Mouse (Mus musculus) right cerebral cortex, postnatal 10 days (tissue): ENCODE data around the gene Hba-x.
A peak's percentile ranks its signal among the peaks of the same experiment; 100 is the strongest.

Source experiments
- DNase-seq, 2 experiments: peaks; one replicate each; pipeline ENCODE4 v3.0.0; 2021; ENCODE audit warnings: low spot score in 2 of 2

Gene Hba-x

DNA sequence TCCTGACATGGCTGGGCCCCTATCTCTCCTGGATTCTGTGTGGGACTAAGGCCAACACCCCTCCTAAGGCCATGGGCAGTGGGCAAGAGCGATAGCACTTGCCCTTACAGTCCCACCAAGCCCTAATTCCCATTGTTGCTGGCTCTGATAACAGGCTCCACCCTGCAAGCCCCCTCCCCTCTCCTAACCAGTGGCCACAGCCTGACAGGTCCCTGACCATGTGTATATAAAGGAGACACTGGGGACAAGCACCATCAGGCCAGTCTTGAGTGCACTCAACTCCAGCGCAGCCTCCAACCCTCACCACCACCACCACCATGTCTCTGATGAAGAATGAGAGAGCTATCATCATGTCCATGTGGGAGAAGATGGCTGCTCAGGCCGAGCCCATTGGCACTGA lies at the start of gene Hba-x:
TSS of gene Hba-x (plus strand) at position 54 of the 400 bp plus-strand sequence.
- DNase-seq = no peak

DNA sequence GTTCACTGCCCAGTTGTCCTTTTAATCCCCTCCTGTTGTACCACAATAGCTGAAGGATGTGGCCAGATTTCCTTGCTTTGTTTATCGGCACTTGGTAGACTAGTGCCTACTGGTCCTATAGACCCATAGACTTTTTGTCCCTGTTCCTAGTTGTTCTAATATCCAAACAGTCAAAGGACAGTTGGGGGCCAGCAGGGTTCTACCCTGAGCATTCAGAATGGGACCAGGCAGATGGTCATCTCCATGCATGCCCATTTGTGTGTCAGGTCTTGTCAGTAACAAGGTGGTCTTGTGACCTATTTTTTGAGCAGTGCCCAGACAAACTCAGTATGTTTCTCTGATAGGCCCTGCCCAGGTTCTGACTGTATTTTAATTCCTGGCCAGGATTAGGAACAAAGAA lies 49.2 kb upstream of the Hba-x start:
- no peak for DNase-seq

DNA sequence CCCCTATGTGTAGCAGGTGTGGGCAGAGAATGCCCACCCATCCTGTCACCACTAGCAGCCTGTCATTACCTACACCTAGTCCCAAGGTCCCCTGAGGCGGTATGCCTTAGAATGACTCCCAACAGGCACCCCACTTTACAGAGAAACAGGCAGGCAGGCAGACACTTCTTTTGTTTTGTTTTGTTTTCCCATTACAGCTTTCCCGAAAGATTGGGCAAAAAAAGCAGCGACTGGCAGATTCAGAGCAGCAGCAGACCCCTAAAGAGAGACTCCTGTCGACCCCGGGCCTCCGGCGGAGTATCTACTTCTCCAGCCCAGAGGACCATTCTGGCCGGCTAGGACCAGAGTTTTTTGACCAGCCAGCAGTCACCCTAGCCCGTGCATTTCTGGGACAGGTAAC lies 48.6 kb upstream of the Hba-x start:
- DNase-seq = peak in 1 of 2 experiments; percentile 28

DNA sequence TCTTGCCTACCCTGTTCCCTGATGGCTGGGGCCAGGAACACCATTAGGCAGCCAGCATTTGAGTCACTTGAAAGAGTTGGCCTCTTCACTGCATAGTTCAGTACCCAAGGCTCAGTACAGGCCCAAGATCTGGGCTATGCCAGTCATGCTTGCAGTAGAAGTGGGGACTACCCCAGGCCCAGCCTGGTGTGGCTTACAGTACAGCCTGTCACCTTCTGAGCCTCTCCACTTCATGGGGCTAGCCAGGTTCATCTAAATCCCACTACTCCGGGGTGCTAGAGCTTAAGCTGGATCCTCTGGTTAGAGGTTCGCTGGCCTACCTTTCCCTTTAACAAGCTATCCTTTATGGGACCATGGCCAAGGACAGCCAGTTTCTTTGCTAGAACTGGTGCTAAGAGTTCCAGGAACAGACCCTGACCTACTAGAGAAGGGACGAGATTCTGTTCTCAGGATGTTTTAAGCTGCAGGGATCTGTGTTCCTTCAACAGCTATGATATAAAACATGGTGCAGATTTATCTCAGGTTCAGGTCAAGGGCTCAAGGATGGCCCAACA lies 47.8 kb upstream of the Hba-x start:
- DNase-seq = no peak

DNA sequence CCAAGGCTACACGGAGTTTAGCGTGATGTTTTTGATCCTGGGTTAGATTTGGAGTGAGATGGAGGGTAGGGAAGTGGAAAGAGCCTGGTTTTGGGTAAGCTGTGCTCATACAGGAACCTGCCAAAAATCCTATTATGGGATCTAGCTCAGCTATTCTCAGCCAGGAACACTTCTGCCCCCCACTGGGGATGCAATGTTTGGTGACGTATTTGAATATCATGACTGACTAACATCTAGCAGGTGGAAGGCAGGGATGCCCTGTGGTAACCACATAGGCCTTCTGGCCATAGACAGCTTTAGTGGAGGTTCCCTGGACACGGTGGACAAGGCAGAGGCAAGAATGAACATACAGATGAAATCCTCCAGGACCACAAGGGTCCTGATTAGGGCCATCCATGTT lies 46.0 kb upstream of the Hba-x start:
- DNase-seq = peak in 1 of 2 experiments; percentile 63

DNA sequence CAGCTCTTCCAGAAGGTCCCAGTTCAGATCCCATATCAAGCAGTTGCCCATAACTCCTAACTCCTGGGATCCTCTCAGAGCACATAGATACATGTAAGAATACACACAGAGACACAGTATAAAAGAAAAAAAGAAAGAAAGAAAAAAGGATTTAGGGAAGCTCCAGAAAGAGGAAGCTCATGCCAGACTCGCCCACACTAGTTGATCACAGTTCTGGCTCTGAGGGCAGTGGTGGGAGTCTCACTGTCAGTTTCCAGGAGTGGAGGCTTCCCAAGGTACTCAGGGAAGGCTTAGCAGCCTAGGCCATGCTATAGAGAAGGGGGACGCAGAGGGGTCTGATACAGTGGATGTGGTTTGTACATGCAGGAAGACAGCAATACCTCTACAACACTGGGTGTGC lies 45.1 kb upstream of the Hba-x start:
- DNase-seq = peak in 1 of 2 experiments; percentile 43

DNA sequence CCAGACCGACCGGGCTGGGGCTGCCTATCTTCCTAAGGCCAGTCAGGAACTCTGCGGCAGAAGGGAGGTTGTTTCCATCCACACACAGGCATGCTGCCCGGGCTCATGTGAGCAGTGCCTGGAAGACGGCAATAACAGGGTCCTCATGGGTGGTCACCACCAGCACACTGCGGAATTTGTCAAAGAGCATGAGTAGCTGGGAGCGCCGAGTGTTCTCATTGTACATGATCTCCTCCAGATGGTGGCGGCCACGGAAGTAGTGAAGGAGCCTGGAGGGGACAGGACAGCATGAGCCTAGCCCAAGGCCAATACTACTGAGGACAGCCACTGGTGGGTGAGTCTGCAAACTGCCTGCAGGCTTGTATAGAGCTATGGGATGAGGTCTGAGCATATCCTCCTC lies 43.4 kb upstream of the Hba-x start:
- peak in 1 of 2 experiments; percentile 35 for DNase-seq

DNA sequence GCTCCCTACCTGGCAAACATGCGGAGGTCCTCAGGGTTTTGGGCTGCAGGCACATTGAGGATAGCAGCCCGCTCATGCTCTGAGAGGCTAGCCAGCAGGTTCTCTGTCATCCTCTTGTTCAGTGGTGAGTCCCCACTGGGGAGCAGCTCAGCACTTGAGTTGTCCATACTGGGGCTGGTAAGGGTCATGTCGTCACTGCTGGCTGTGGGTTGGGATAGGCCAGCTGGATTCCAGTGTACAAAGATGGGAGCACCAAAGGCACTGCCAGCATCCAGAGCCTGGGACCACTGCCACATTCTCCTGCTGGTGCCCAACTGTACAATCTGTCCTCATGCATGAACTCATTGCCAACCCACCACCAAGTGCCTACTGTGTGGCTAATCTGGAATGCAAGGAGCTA lies 42.3 kb upstream of the Hba-x start:
- DNase-seq = peak; percentile 75 to 78

DNA sequence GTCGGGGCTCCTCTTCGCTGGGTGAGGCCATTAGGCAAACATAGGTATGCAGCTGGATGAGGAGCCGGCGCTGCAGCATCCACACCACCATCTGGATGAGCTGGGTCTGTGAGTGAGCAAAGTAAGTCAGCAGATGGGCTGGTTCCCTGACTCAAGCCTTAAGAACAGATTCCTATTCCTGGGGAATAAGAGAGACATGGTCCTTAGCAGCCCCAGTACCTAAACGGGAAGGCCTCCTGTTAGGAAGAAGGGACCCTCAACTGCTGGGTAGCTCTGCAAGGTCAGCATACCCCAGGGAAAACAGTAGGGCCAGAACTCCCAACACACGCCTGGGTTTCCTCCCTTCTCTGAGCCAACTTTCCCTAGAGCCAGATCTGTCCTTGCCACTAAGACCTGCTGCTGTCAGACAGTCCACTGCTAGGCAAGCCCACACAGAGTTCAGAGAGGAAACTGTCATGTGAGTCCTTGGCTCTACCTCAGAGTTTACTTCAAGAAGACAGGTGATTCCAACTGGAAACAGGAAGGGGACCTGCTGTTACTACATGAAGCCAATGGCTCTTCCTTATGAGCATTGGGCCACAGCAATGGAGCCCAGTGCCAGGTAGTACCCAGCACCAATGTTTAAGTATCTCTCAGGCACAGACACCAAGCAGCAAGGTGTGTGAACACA lies 41.2 kb upstream of the Hba-x start:
- peak in 1 of 2 experiments; percentile 37 for DNase-seq

DNA sequence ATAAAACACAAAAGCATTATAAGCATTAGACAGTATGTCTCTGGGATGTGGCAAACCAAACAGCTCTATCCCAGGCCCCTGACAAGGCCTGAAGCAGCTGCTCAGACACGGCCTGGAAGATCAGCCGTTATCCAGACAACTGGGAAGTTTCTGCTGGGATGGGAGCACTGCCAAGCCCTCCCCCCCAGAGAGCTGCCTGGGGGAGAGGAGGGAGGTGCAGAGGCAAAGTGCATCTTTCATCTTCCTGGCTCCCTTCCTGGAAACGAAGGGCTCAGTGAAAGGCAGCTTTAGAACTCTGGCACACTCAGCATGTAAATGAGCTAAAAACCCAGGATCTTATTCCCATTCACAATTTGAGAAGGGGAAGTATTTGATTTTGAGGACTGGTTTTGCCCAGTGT lies 40.6 kb upstream of the Hba-x start:
- peak; percentile 90 to 91 for DNase-seq

DNA sequence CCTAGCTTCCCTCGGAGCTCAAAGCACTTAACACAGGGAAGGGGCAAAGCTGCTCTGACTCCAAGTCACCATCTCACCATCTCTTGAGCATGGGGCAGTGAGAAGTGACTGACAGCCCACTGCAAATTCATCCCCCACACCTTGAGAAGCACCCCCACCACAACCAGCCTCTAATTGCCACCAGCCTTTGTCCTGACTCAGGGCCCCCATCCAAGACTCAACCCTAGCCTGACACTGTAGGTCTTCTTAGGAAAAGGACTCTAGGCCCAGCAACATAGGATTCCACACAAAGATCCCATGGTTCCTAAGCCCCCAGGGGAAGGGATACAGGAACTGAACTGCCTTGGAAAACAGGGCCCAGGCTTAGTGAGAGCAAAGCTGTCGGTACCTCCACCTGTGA lies 40.1 kb upstream of the Hba-x start:
- peak in 1 of 2 experiments; percentile 45 for DNase-seq

DNA sequence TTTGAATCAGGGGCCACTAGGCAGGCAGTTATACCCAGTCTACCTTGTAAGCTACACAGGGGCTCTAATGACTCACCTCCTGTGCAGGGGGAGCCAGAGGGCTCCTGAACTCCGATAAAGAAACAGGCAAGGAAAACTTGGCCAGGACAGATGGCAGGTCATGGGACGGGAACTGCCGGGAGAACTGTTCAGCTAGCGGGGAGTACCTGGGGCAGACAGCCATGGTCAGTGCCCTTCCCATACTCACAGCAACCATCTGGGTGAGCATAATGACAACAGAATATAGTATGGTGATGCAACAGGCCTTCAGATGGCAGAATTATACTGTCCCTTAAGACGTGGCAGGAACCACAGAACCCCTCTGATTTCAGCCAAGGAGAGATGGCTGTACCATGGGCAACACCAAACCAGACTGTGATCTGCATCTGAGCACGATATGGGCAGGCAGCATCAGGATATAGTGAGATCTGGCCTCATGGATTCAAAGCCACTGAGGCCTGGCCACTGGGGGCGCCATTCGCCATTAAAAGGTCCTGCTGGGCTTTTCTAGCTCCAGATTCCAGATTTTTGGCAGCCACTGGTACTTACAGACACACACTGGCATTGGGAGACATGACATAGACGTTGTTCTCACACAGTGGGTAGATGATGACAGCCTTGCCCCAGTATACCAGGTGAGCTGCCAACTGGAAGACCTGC lies 39.3 kb upstream of the Hba-x start:
- DNase-seq = peak in 1 of 2 experiments; percentile 75

DNA sequence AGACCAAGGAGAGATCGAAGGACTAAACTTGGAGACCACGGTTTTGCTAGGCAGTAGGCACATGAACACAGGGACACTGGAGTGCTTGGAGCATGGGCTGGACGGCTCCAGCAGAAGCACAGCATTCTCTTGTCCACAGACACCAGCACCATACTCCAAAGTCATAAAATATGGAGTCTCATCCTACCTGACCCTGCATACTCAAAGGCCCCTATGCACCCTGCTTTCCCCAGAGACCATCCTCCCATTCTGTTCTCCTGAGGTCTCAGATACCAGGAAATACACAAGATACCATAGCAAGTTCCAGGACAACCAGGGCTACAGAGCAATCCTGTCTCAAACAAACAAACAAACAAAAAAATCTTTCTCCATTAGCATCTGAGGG lies 38.8 kb upstream of the Hba-x start:
- peak in 1 of 2 experiments; percentile 29 for DNase-seq

DNA sequence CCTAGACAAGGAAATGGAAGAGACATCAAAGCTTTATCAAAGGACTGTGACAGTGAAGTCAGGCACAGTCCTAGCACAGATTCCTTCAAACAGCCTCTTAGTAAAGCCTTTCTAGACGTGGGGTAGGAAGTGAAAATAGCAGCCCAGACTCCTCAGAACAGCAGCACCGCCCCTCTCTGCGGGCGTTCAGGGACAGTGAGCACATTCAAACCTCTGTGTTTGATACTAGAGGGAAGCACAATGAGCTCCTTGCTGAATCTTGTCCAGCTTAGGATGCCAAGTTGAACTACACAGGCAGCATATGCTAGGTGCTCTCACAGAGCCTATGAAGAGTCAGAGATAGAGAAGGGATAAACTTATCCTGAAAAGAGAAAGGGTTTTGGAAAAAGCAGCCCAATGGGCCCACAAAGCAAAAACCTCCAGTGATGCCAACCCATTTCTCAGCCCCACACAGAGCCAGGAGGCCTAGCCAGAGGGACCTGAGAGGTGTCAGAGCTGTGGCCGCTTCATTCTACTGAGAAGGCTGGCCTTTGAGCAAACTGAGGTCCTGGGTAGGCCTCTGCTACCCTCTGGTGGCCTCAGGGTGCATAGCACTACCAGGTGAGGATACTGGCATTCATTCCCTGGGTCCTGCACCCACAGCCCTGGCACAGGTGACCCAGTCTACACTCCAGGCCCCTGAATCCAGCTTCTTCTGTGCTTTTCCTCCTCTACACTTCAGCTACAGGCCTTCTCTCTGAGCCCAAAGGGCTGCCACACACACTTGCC lies 37.9 kb upstream of the Hba-x start:
- DNase-seq = peak in 1 of 2 experiments; percentile 74

DNA sequence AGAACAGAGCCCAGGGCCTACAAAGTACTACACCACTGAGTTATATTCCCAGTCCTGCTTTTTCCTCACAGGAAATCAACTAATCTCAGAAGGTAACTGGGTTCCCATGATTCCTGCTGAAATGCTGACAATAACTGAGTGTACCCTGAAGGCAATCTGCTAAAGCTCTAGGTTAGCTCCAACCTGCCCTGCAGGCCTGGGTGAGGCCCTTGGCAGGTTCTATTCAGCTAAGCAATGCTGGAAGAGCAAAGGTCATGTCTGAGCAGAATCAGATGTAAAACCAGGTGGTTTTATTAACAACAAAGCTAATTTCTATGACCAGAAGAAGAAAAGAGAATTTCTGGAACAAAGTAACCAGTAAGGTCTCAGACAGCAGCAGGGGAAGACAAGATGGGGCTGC lies 34.8 kb upstream of the Hba-x start:
- DNase-seq = no peak

DNA sequence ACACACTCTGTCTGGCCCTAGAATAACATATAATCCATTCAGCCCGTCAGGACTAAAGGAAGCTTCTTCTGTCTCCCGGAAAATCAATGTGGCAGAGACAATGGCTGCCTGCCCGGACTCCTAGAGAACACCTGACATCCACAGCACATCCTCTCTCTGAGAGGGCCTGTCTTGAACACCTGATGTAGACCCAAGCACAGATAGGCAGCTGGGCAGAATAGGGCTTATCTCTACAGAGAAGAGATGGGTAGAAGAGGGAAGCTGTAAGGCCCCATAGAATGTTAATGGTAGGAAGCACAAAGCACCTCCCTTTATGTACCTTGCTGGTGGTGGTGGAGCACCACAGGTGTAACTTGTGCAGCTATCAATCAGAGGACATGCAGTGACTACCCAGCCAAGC lies 34.0 kb upstream of the Hba-x start:
- no peak for DNase-seq

DNA sequence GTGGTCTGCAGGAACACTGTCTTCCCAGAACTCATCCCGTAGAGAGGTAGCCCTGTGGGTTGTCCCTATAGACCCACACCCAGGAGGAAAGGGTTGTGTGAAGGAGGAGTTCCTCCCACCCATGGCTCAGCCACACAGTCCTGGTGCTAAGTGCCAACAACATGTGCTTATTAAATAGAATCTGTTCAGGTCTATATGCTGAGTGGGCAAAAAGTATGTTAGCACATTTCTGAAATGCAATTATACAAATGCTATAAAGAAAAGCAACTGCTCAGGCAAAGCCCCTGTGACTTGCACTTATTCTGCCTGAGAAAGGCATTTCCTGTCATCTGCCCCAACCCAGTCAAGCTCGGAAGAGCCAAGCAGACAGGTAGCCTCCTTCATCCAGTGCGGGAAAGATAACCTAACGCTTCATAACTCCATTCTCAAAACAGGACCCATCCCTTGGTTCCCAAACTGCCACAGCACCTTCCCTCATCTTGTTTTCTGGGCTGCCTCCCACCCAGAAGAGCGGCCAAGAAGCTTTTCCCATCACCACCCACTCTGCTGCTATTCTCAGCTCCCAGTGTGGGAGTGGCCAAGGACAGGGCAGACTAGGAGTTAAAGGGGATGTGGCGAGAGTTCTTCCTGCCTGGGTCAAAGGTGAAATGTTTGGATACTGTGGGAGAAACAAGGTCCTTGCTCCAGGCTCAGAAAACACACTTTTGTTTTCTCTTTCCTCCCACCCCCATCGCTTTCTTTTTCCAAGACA lies 32.8 kb upstream of the Hba-x start:
- peak in 1 of 2 experiments; percentile 71 for DNase-seq

DNA sequence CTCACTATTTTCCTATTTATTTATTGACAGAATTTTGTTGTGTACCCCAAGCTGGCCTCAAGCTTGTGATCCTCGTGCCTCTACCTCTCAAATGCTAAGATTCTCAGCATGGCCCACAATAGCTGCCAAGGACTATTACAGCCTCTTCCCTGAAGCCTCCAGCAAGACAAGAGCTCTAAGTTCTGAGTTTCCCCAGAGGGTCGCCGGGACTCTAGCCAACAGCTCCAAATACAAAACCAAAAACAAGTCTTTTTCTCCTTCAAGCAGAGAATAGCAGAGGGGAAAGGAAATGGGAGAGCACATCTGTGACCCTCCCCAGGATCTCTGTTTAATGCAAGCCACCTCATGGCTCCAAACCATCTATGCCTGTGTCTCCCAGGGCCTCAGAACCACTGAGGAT lies 32.1 kb upstream of the Hba-x start:
- no peak for DNase-seq

DNA sequence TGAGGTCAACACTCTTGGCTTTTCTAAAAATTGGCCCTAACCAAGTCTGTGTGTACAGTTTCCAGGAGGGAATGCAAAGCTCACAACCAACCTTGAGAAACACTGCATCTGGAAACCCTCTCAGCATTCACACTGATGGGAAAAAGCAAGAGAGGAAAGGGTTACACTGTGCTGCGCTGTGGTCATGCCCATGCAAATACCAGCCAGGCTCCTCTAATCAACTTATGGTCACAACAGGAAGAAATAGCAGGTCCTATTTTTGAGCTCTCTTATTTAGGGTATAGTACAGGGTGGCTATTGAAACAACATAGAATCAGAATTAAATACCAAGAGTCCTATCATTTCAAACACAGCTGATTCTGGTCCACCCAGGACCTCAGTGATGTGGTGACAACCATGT lies 31.6 kb upstream of the Hba-x start:
- DNase-seq = no peak

DNA sequence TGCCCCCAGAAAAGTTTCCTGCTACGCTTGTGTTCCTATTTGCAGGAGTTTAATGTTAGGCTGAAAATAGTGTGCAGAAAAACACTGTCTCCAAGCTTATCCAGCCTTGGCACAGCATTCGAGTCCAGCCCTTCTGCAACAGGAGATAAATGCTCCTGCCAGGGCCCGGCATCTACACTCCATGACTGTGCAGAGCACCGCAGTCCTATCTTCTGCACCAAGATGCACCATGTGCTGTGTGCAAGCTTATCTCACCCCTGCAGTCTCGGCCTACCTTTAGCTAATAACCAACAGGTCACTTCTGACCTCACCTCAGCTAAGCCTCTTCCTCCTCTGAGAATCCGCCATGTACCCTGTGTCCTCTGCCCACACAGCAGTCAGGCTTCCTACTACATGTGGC lies 30.6 kb upstream of the Hba-x start:
- no peak for DNase-seq

DNA sequence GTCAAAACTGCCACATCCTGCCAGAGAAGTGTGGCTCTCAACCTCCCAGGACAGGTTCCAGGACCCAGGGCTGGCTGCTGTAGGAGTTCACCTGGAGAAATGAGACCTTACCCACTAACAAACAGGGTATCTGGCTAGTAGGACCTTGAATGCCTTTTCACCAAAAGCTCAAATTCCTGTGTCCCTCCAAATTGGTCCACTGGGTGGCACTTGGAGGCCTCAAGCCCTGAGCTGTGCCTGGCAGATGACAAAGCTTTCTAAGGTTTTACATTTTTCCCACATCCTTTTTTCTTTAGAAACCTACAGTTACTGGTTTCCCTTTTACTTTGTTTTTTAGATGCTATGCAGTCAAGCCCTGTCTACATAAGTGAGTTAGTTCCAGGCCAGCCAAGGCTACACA lies 29.1 kb upstream of the Hba-x start:
- DNase-seq = no peak

DNA sequence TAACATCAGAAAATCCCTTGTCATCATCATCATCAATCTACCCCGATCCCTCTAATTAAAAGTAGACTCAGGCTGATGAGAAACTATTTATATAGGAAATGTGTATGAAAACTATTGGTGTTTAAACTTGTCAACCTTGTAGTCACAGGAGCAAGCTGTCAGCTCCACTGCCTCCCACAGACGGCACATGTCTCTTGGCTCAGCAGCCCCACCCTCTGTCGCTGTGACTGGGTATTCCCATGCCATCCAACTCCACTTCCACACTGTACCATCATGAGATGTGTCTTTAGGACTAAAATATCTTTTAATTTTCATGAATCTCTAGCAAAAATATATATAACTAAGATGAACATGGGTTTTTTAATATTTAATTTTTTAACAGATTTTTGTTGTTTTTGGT lies 27.9 kb upstream of the Hba-x start:
- no peak for DNase-seq
